Mouse (Mus musculus): ENCODE data around the gene Ctxn1. TPM values are rescaled to one million over a fixed set of nuclear protein-coding genes. Genes with fewer than 3 reads are reported as not detected.

Ctxn1 gene
- polyA plus RNA-seq, 1 experiment from 2014 or later, result 49.3 TPM

GRCm38 (mm10) chr8:4267627-4268026, 8.6 kb upstream of the Ctxn1 start:
- 78% methylated on average over 15 of the region's 15 CpGs for WGBS
- H3K4me2 ChIP-seq (ENCODE audit: low read depth, low read length), result no peak overlapping the region
- H3K9ac ChIP-seq (ENCODE audit: low read depth, low read length), result no peak overlapping the region
- H3K4me1 ChIP-seq (ENCODE audit: control insufficient read depth, insufficient read depth, low read length), result no peaks in the 10 kb centered on the region
- DNase-seq (ENCODE audit: low spot score), result no peak
- no peaks in the 10 kb centered on the region for H3K9me3 ChIP-seq (ENCODE audit: control insufficient read depth, low read length)
- no peak overlapping the region for H3K4me3 ChIP-seq (ENCODE audit: low read depth, low read length)
- ATAC-seq (ENCODE audit: low read depth), result peak; percentile 58; the same call in 1 of the 2 replicates
- H3K36me3 ChIP-seq (ENCODE audit: control insufficient read depth, insufficient read depth, low read length), result peaks cover 90% of the 10 kb centered on the region
- H3K27me3 ChIP-seq (replicated peaks; ENCODE audit: control insufficient read depth, insufficient read depth, low read length), result no peaks in the 10 kb centered on the region
- H3K27ac ChIP-seq (replicated peaks; ENCODE audit: low read depth, low read length), result no peak overlapping the region

- no peak for DNase-seq (ENCODE audit: low spot score)
- no peak overlapping the region for H3K4me2 ChIP-seq (ENCODE audit: low read depth, low read length)
- H3K27ac ChIP-seq (replicated peaks; ENCODE audit: low read depth, low read length), result no peak overlapping the region
- no peak overlapping the region for H3K9ac ChIP-seq (ENCODE audit: low read depth, low read length)
- no peaks in the 10 kb centered on the region for H3K4me1 ChIP-seq (ENCODE audit: control insufficient read depth, insufficient read depth, low read length)
- no peaks in the 10 kb centered on the region for H3K27me3 ChIP-seq (replicated peaks; ENCODE audit: control insufficient read depth, insufficient read depth, low read length)
- H3K9me3 ChIP-seq (ENCODE audit: control insufficient read depth, low read length), result no peaks in the 10 kb centered on the region
- WGBS, result 94% methylated on average over 14 of the region's 15 CpGs
- no peak for ATAC-seq (ENCODE audit: low read depth)
- no peak overlapping the region for H3K4me3 ChIP-seq (ENCODE audit: low read depth, low read length)
- peaks cover 97% of the 10 kb centered on the region for H3K36me3 ChIP-seq (ENCODE audit: control insufficient read depth, insufficient read depth, low read length)
These were observed 6.3 kb upstream of the Ctxn1 start for GRCm38 (mm10) chr8:4265160-4265914.

- no peak overlapping the region for H3K27ac ChIP-seq (replicated peaks; ENCODE audit: low read depth, low read length)
- ATAC-seq (ENCODE audit: low read depth) (no peak), DNase-seq (ENCODE audit: low spot score) (no peak)
- 86% methylated on average over 8 of the region's 8 CpGs for WGBS
- no peak overlapping the region for H3K4me3 ChIP-seq (ENCODE audit: low read depth, low read length)
- H3K4me2 ChIP-seq (ENCODE audit: low read depth, low read length), result no peak overlapping the region
- no peak overlapping the region for H3K9ac ChIP-seq (ENCODE audit: low read depth, low read length)
- no peaks in the 10 kb centered on the region for H3K27me3 ChIP-seq (replicated peaks; ENCODE audit: control insufficient read depth, insufficient read depth, low read length)
- 0 out of 2 replicates have a peak, but pooled peaks cover 4% of the 10 kb centered on the region for H3K4me1 ChIP-seq (ENCODE audit: control insufficient read depth, insufficient read depth, low read length)
- H3K9me3 ChIP-seq (ENCODE audit: control insufficient read depth, low read length), result no peaks in the 10 kb centered on the region
- H3K36me3 ChIP-seq (ENCODE audit: control insufficient read depth, insufficient read depth, low read length), result peaks cover 84% of the 10 kb centered on the region
These were observed 4.2 kb upstream of the Ctxn1 start for GRCm38 (mm10) chr8:4263105-4263791.

GRCm38 (mm10) chr8:4259805-4260170, 714 bp upstream of the Ctxn1 start:
- Histone ChIP-seq H3K36me3 (ENCODE audit: control insufficient read depth, insufficient read depth, low read length) (peaks cover 75% of the 10 kb centered on the region), H3K4me3 (ENCODE audit: low read depth, low read length) (no peak overlapping the region), H3K9me3 (ENCODE audit: control insufficient read depth, low read length) (no peaks in the 10 kb centered on the region), H3K9ac (ENCODE audit: low read depth, low read length) (peak overlapping the region; percentile 82; the same call in 1 of the 2 replicates), H3K4me2 (ENCODE audit: low read depth, low read length) (peak overlapping the region; percentile 75; the same call in 1 of the 2 replicates), H3K4me1 (ENCODE audit: control insufficient read depth, insufficient read depth, low read length) (peaks cover 7% of the 10 kb centered on the region; the same call in 1 of the 2 replicates), H3K27me3 (replicated peaks; ENCODE audit: control insufficient read depth, insufficient read depth, low read length) (no peaks in the 10 kb centered on the region), H3K27ac (replicated peaks; ENCODE audit: low read depth, low read length) (peak overlapping the region; percentile 65; the same call in 1 of the 2 replicates)
- DNase-seq (ENCODE audit: low spot score), result no peak
- WGBS, result 77% methylated on average over 4 of the region's 4 CpGs
- no peak for ATAC-seq (ENCODE audit: low read depth)

- peak overlapping the region; percentile 78 for H3K4me3 ChIP-seq (ENCODE audit: low read depth, low read length)
- DNase-seq (ENCODE audit: low spot score) (peak; percentile 74), ATAC-seq (ENCODE audit: low read depth) (peak; percentile 65)
- peaks cover 13% of the 10 kb centered on the region; the same call in 1 of the 2 replicates for H3K4me1 ChIP-seq (ENCODE audit: control insufficient read depth, insufficient read depth, low read length)
- no peaks in the 10 kb centered on the region for H3K9me3 ChIP-seq (ENCODE audit: control insufficient read depth, low read length)
- 0% methylated on average over 25 of the region's 32 CpGs for WGBS
- no peaks in the 10 kb centered on the region for H3K27me3 ChIP-seq (replicated peaks; ENCODE audit: control insufficient read depth, insufficient read depth, low read length)
- peak overlapping the region; percentile 75 for H3K4me2 ChIP-seq (ENCODE audit: low read depth, low read length)
- peaks cover 74% of the 10 kb centered on the region for H3K36me3 ChIP-seq (ENCODE audit: control insufficient read depth, insufficient read depth, low read length)
- H3K9ac ChIP-seq (ENCODE audit: low read depth, low read length), result peak overlapping the region; percentile 82
- H3K27ac ChIP-seq (replicated peaks; ENCODE audit: low read depth, low read length), result peak overlapping the region; percentile 86
These were observed 396 bp downstream of the Ctxn1 start for GRCm38 (mm10) chr8:4258678-4259077.

- Histone ChIP-seq H3K27ac (replicated peaks; ENCODE audit: low read depth, low read length) (peak overlapping the region; percentile 86), H3K4me3 (ENCODE audit: low read depth, low read length) (peak overlapping the region; percentile 78), H3K36me3 (ENCODE audit: control insufficient read depth, insufficient read depth, low read length) (peaks cover 70% of the 10 kb centered on the region), H3K4me2 (ENCODE audit: low read depth, low read length) (peak overlapping the region; percentile 75), H3K9ac (ENCODE audit: low read depth, low read length) (peak overlapping the region; percentile 82), H3K9me3 (ENCODE audit: control insufficient read depth, low read length) (no peaks in the 10 kb centered on the region), H3K4me1 (ENCODE audit: control insufficient read depth, insufficient read depth, low read length) (peaks cover 13% of the 10 kb centered on the region; the same call in 1 of the 2 replicates), H3K27me3 (replicated peaks; ENCODE audit: control insufficient read depth, insufficient read depth, low read length) (no peaks in the 10 kb centered on the region)
- peak; percentile 80 for DNase-seq (ENCODE audit: low spot score)
- peak; percentile 69 for ATAC-seq (ENCODE audit: low read depth)
- 2% methylated on average over 19 of the region's 35 CpGs for WGBS
These were observed 841 bp downstream of the Ctxn1 start for GRCm38 (mm10) chr8:4258233-4258632.

- H3K27me3 ChIP-seq (replicated peaks; ENCODE audit: control insufficient read depth, insufficient read depth, low read length), result no peaks in the 10 kb centered on the region
- no peak for ATAC-seq (ENCODE audit: low read depth)
- H3K4me1 ChIP-seq (ENCODE audit: control insufficient read depth, insufficient read depth, low read length), result peaks cover 16% of the 10 kb centered on the region; the same call in 1 of the 2 replicates
- 74% methylated on average over 4 of the region's 4 CpGs for WGBS
- peak overlapping the region; percentile 75 for H3K4me2 ChIP-seq (ENCODE audit: low read depth, low read length)
- H3K9me3 ChIP-seq (ENCODE audit: control insufficient read depth, low read length), result no peaks in the 10 kb centered on the region
- 0 out of 2 replicates have a peak overlapping the region, but pooled peaks have one; percentile 78 for H3K4me3 ChIP-seq (ENCODE audit: low read depth, low read length)
- H3K9ac ChIP-seq (ENCODE audit: low read depth, low read length), result peak overlapping the region; percentile 82; the same call in 1 of the 2 replicates
- no peak for DNase-seq (ENCODE audit: low spot score)
- peaks cover 61% of the 10 kb centered on the region for H3K36me3 ChIP-seq (ENCODE audit: control insufficient read depth, insufficient read depth, low read length)
- no peak overlapping the region for H3K27ac ChIP-seq (replicated peaks; ENCODE audit: low read depth, low read length)
These were observed 1.7 kb downstream of the Ctxn1 start for GRCm38 (mm10) chr8:4257350-4257749.

GRCm38 (mm10) chr8:4256911-4257310, 2.2 kb downstream of the Ctxn1 start:
- 0 out of 2 replicates have a peak overlapping the region, but pooled peaks have one; percentile 0 for H3K27ac ChIP-seq (replicated peaks; ENCODE audit: low read depth, low read length)
- H3K27me3 ChIP-seq (replicated peaks; ENCODE audit: control insufficient read depth, insufficient read depth, low read length), result no peaks in the 10 kb centered on the region
- 0 out of 2 replicates have a peak overlapping the region, but pooled peaks have one; percentile 22 for H3K9ac ChIP-seq (ENCODE audit: low read depth, low read length)
- ATAC-seq (ENCODE audit: low read depth) (no peak), DNase-seq (ENCODE audit: low spot score) (peak; percentile 24)
- WGBS, result 43% methylated on average over 4 of the region's 4 CpGs
- H3K9me3 ChIP-seq (ENCODE audit: control insufficient read depth, low read length), result no peaks in the 10 kb centered on the region
- H3K4me2 ChIP-seq (ENCODE audit: low read depth, low read length), result peak overlapping the region; percentile 75
- peaks cover 18% of the 10 kb centered on the region; the same call in 1 of the 2 replicates for H3K4me1 ChIP-seq (ENCODE audit: control insufficient read depth, insufficient read depth, low read length)
- H3K36me3 ChIP-seq (ENCODE audit: control insufficient read depth, insufficient read depth, low read length), result peaks cover 56% of the 10 kb centered on the region
- H3K4me3 ChIP-seq (ENCODE audit: low read depth, low read length), result no peak overlapping the region
